Mouse (Mus musculus) embryonic facial prominence, embryonic 11.5 days (tissue): ENCODE measurements around the gene Slc22a4. TPM values are rescaled to one million over a fixed set of nuclear protein-coding genes. Genes with fewer than 3 reads are reported as not detected.
"Not testable (repeated sequence)": the region's sequence is repeated elsewhere in the genome, so short reads cannot be mapped to it uniquely, and the experiment has no call there.

Experiments used
- ATAC-seq: fragments of 200-750 bp; cut with Nextera tagmentation; replicated peaks from 2 replicates; pipeline ENCODE4 v1.8.0; 2017; ENCODE audit warnings: low read depth; ENCODE audit not compliant: insufficient number of reproducible peaks, low FRiP score, low TSS enrichment
- DNase-seq: peaks from one replicate; pipeline ENCODE4 v3.0.0-alpha.2; 2015; ENCODE audit warnings: low spot score
- H3K27ac ChIP-seq: fragments of 300-500 bp; sonication (generic); replicated peaks from 2 replicates; pipeline ENCODE4 v1.5.1; 2014; ENCODE audit warnings: mild to moderate bottlenecking, low read depth, low read length, control low read depth
- H3K27me3 ChIP-seq: fragments of 300-500 bp; sonication (generic); 2 replicates; pipeline ENCODE4 v1.6.1; 2014; ENCODE audit warnings: mild to moderate bottlenecking, low read length, moderate library complexity, mixed read lengths; ENCODE audit not compliant: control insufficient read depth, insufficient read depth
- H3K36me3 ChIP-seq: fragments of 300-500 bp; sonication (generic); replicated peaks from 2 replicates; pipeline ENCODE4 v1.6.1; 2014; ENCODE audit warnings: low read depth, mild to moderate bottlenecking, low read length, moderate library complexity, mixed read lengths; ENCODE audit not compliant: control insufficient read depth, insufficient read depth
- H3K4me1 ChIP-seq: fragments of 300-500 bp; sonication (generic); 2 replicates; pipeline ENCODE4 v1.6.1; 2014; ENCODE audit warnings: low read length, mixed read lengths; ENCODE audit not compliant: control insufficient read depth, insufficient read depth
- H3K4me2 ChIP-seq: fragments of 300-500 bp; sonication (generic); 2 replicates; pipeline ENCODE4 v1.6.1; 2014; ENCODE audit warnings: low read depth, mild to moderate bottlenecking, control low read depth, low read length, moderate library complexity
- H3K4me3 ChIP-seq: fragments of 300-500 bp; sonication (generic); 2 replicates; pipeline ENCODE4 v1.5.1; 2014; ENCODE audit warnings: low read depth, low read length, control low read depth
- H3K9ac ChIP-seq: fragments of 300-500 bp; sonication (generic); replicated peaks from 2 replicates; pipeline ENCODE4 v1.6.1; 2014; ENCODE audit warnings: mild to moderate bottlenecking, control low read depth, low read length
- H3K9me3 ChIP-seq: fragments of 300-500 bp; sonication (generic); replicated peaks from 2 replicates; pipeline ENCODE4 v1.6.1; 2016; ENCODE audit warnings: mild to moderate bottlenecking, low read length, inconsistent platforms, mixed read lengths; ENCODE audit not compliant: control insufficient read depth
- WGBS: fragments of 180-500 bp; shearing (Covaris S2); extraction: QIAGEN DNeasy Blood & Tissue Kit; methylation state at CpG from one replicate; pipeline ENCODE4 v1.1.7; 2014; 5-methylcytosine and 5-hydroxymethylcytosine counted together
- polyA plus RNA-seq: library from polyadenylated mRNA; unstranded; fragments of >200 nt; fragmentation: Nextera tagmentation; extraction: Ambion mirVana; gene quantifications from 2 replicates; pipeline ENCODE4 v1.2.1, GENCODE M21; 2014

Slc22a4 gene
- polyA plus RNA-seq, 1 experiment from 2014 or later = 1.4 TPM

DNA sequence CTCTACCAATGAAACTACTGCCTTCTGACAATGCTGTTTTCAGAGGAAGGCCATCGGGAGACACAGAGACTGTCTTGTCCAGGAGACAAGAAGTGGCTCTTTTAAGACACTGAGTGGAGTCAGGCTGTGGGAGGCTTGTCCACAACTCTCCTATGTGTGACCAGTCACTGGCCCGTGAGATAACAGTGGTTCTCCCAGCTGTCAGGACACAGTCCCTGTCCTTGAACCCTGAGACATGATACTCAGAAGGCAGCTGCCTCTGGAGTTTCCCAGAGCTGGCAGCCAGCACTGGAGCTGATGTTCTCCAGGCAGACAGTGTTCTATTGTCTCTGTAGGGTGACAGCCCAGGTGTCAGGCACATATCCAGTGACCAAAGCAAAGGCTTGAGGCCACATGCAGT is 30.2 kb downstream of the Slc22a4 start:
- no peak for ATAC-seq
- no peaks in the 10 kb centered on the region for H3K4me1 ChIP-seq
- H3K4me2 ChIP-seq = no peak overlapping the region
- no peak for DNase-seq
- no peak overlapping the region for H3K9ac ChIP-seq
- H3K36me3 ChIP-seq = no peaks in the 10 kb centered on the region
- H3K9me3 ChIP-seq = no peaks in the 10 kb centered on the region
- H3K27me3 ChIP-seq = no peaks in the 10 kb centered on the region
- no peak overlapping the region for H3K27ac ChIP-seq
- WGBS = 71% methylated on average over 2 of the region's 2 CpGs
- no peak overlapping the region for H3K4me3 ChIP-seq

DNA sequence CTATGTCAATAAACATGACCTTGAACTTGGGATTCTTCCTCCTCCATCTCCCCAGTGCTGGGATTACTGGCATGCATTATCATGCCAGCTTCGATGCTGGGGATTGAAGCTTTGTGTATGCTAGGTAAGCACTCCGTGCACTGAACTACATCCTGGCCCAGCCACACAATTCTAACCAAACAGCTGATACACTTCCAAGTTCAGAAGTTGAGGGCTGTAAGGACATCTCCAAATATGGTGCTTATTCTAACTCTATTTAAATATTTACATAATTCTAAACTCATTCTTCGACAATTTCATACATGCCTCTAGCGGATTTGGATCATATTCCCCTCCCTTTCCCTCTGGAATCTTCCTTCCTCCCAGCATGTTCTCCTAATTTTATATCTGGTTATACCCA is 35.6 kb downstream of the Slc22a4 start:
- H3K27me3 ChIP-seq = no peaks in the 10 kb centered on the region

DNA sequence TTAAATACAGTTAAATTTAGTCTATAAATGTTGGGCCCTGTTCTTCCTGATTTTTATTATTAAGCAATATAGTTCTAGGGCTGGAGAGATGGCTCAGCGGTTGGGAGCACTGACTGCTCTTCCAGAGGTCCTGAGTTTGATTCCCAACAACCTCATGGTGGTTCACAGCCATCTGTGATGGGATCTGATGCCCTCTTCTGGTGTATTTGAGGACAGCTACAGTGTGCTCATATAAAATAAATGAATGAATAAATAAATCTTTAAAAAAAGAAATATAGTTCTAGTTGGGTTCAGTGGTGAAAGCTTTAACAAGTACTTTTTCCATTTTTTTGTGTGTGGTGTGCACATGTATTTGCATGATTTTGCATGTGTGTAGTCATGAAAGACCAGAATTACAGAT is 38.7 kb downstream of the Slc22a4 start:
- Histone ChIP-seq H3K4me3 (no peak overlapping the region), H3K4me1 (no peaks in the 10 kb centered on the region), H3K27ac (no peak overlapping the region), H3K4me2 (no peak overlapping the region), H3K27me3 (no peaks in the 10 kb centered on the region), H3K9ac (no peak overlapping the region), H3K9me3 (no peaks in the 10 kb centered on the region), H3K36me3 (no peaks in the 10 kb centered on the region)
- no peak for ATAC-seq
- no peak for DNase-seq
- WGBS = 54% methylated on average over 1 of the region's 1 CpGs

More for the DNA sequence above, 35.6 kb downstream of the Slc22a4 start:
- 80% methylated on average over 4 of the region's 4 CpGs for WGBS
- Histone ChIP-seq H3K4me3 (no peak overlapping the region), H3K9me3 (no peaks in the 10 kb centered on the region), H3K4me2 (no peak overlapping the region), H3K4me1 (no peaks in the 10 kb centered on the region), H3K27ac (no peak overlapping the region), H3K9ac (no peak overlapping the region), H3K36me3 (no peaks in the 10 kb centered on the region)
- DNase-seq (no peak), ATAC-seq (no peak)

DNA sequence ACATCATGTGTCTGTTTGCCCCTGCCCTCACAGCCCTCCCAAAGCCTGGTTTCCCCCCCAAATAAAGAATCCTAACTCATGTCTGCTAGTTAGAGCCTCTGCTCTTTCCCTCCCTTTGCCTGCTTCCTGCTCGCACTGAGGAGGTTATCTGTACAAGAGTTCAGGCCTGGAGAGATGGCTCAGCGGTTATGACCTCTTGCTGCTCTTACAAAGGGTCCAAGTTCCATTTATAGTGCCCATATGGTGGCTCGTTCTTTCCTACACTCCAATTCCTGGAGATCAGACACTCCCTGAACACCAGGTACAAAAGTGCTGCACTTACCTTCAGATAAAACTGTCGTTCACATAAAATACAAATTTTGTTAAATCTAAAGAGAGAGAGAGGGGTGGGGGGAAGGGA is 39.8 kb downstream of the Slc22a4 start:
- DNase-seq (no peak), ATAC-seq (no peak)
- no peaks in the 10 kb centered on the region for H3K9me3 ChIP-seq
- H3K4me2 ChIP-seq = no peak overlapping the region
- H3K4me1 ChIP-seq = no peaks in the 10 kb centered on the region
- H3K4me3 ChIP-seq = no peak overlapping the region
- H3K36me3 ChIP-seq = no peaks in the 10 kb centered on the region
- H3K27me3 ChIP-seq = no peaks in the 10 kb centered on the region
- no peak overlapping the region for H3K27ac ChIP-seq
- no peak overlapping the region for H3K9ac ChIP-seq
- WGBS = 88% methylated on average over 4 of the region's 4 CpGs

DNA sequence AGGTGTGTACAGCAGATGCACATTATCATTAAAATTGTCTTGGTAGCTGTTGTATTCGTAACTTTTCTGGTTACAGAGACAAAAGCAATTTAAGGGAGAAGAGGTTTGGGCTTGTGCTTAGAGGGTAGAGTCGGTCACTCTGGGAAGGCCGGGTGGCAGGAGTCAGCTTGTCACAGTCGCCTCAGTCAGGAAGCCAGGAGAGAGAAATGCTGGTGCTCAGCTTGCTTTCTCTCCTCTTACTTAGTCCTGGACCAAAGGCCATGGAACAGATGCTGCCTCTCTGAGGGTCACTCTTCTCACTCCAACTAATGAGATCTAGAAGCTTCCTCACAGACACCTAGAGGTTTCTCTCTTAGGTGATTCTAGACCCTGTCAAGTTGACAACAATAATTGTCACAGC is 46.5 kb downstream of the Slc22a4 start:
- WGBS = 81% methylated on average over 4 of the region's 4 CpGs
- no peak for DNase-seq
- H3K27ac ChIP-seq = no peak overlapping the region
- H3K36me3 ChIP-seq = no peaks in the 10 kb centered on the region
- no peaks in the 10 kb centered on the region for H3K9me3 ChIP-seq
- H3K9ac ChIP-seq = no peak overlapping the region
- no peak overlapping the region for H3K4me2 ChIP-seq
- H3K4me3 ChIP-seq = no peak overlapping the region
- ATAC-seq = no peak
- H3K27me3 ChIP-seq = no peaks in the 10 kb centered on the region
- no peaks in the 10 kb centered on the region for H3K4me1 ChIP-seq

DNA sequence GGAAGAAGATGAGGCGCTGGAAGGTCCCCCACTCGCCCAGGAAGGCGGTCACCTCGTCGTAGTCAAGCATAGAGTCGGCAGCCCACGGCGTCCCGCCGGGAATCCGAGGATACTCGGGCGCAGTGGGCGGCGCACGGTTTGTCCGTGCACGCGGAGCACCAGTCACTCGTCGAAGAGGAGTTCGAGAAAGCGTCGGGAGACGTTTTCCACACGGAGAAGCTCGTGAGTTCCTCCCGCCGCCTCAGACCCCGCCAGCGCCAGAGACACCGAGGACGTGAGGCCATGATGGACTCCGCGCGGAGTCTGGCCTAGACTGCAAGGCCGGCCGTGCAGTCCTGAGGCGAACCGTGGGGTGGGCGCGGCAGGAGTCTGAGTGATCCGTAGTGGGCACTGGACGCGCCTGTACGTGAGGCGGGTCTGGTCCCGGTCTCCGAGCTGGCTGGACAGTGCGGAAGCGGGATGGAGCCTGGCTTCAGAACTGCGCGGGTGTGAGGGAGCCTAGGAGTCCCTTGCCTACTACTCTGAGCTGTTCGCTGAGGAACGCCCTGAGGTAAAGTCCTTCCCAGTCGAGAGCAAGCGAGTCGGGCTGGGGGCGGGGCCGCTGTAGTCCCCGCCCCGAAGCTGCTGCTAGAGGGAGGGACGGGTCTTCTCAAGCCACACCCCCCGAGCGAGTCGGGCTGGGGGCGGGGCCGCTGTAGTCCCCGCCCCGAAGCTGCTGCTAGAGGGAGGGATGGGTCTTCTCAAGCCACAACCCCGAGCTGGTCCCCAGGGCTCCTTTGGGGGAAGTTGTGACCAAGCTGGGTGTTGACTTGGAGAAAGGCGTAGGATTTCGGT is 47.9 kb downstream of the Slc22a4 start, which contains the start of gene Slc22a21:
Gene Slc22a21, minus strand, starts transcription at position 545 of the 834 bp plus-strand sequence.
- Histone ChIP-seq H3K27me3 (no peaks in the 10 kb centered on the region), H3K4me3 (peak within 1 kb of the TSS; percentile 62), H3K4me1 (no peaks in the 10 kb centered on the region), H3K4me2 (peak within 1 kb of the TSS; percentile 92), H3K27ac (no peak within 1 kb of the TSS), H3K9ac (peak within 1 kb of the TSS; percentile 68), H3K9me3 (no peaks in the 10 kb centered on the region), H3K36me3 (no peaks in the 10 kb centered on the region)
- peak; percentile 96 for ATAC-seq
- DNase-seq = peak; percentile 87
- 2% methylated on average over 70 of the region's 73 CpGs for WGBS

DNA sequence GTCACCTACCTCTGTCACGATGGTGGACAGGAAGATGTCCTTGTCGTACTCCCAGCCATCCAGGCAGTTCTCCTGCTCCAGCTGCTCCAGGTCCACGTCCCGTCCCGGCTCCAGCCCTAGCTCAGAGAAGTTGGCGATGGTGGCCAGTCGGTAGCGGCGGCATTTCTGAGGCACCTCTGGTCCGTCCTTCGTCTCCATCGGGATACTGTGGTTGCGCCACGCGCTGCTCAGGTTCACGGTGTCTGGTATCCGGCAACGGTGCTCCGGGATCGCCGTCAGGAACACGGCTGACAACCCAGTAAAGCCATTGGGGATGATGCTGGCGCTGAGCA is 48.5 kb downstream of the Slc22a4 start:
- not testable (repeated sequence) for H3K4me1 ChIP-seq, H3K27me3 ChIP-seq, H3K9me3 ChIP-seq, H3K27ac ChIP-seq, H3K36me3 ChIP-seq
- under 1% methylated on average over 23 of the region's 23 CpGs for WGBS
- ATAC-seq (peak; percentile 27; the same call in 1 of the 2 replicates), DNase-seq (peak; percentile 23)
- H3K4me2 ChIP-seq = peak overlapping the region; percentile 92
- peak overlapping the region; percentile 62 for H3K4me3 ChIP-seq
- H3K9ac ChIP-seq = peak overlapping the region; percentile 68

DNA sequence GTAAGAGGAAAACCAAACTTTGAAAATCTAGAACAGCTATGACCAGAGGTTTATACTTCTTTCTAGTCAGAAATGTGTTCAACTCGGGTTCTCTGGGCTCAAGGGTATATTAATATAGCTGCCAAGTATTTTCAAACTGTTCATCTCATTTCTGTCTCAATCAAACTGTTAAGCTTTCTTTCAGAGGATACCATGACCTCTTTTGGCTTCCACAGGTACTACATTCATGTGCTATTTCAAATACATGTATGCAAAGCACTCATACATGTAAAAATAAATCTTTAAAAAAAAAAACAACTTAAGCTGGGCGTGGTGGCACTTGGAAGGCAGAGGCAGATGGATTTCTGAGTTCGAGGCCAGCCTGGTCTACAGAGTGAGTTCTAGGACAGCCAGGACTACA is 50.2 kb downstream of the Slc22a4 start:
- H3K36me3 ChIP-seq = no peaks in the 10 kb centered on the region
- H3K9ac ChIP-seq = no peak overlapping the region
- no peaks in the 10 kb centered on the region for H3K4me1 ChIP-seq
- 76% methylated on average over 3 of the region's 3 CpGs for WGBS
- no peak overlapping the region for H3K4me2 ChIP-seq
- H3K4me3 ChIP-seq = no peak overlapping the region
- ATAC-seq = no peak
- H3K9me3 ChIP-seq = no peaks in the 10 kb centered on the region
- no peak for DNase-seq
- H3K27ac ChIP-seq = no peak overlapping the region
- H3K27me3 ChIP-seq = no peaks in the 10 kb centered on the region
